Mouse (Mus musculus): Measurements from ENCODE around the gene Scgb1b3. TPM values are rescaled to one million over a fixed set of nuclear protein-coding genes. Genes with fewer than 3 reads are reported as not detected.

Gene Scgb1b3
- not detected for polyA plus RNA-seq (2014; fragmentation: Illumina TruSeq; extraction: RNeasy Lipid Tissue Mini Kit (QIAGEN cat#74804))

GRCm38 (mm10) chr7:31375292-31375691, at the start of gene Scgb1b3:
TSS of gene Scgb1b3 (plus strand) at chr7:31375592.

GRCm38 (mm10) chr7:31362022-31362560, 13.3 kb upstream of the Scgb1b3 start, which contains the start of gene Scgb2b3:
TSS of gene Scgb2b3 (minus strand) at chr7:31362072.

Other genes with a start within 250 kb of the Scgb1b3 start
- gene Scn1b, start 248.6 kb upstream of the Scgb1b3 start, polyA plus RNA-seq (2014; fragmentation: Illumina TruSeq; extraction: RNeasy Lipid Tissue Mini Kit (QIAGEN cat#74804)): 0.48 TPM
- gene Gramd1a, start 219.7 kb upstream of the Scgb1b3 start, polyA plus RNA-seq (2014; fragmentation: Illumina TruSeq; extraction: RNeasy Lipid Tissue Mini Kit (QIAGEN cat#74804)): 4.4 TPM
- gene Scgb2b2, start 85.1 kb upstream of the Scgb1b3 start, polyA plus RNA-seq (2014; fragmentation: Illumina TruSeq; extraction: RNeasy Lipid Tissue Mini Kit (QIAGEN cat#74804)): not detected
- gene Scgb1b2, start 83.8 kb upstream of the Scgb1b3 start, polyA plus RNA-seq (2014; fragmentation: Illumina TruSeq; extraction: RNeasy Lipid Tissue Mini Kit (QIAGEN cat#74804)): not detected
- gene Scgb2b3, start 13.5 kb upstream of the Scgb1b3 start, polyA plus RNA-seq (2014; fragmentation: Illumina TruSeq; extraction: RNeasy Lipid Tissue Mini Kit (QIAGEN cat#74804)): not detected